ENCODE assay signal across 8 mouse cellular contexts in the genomic region with DNA sequence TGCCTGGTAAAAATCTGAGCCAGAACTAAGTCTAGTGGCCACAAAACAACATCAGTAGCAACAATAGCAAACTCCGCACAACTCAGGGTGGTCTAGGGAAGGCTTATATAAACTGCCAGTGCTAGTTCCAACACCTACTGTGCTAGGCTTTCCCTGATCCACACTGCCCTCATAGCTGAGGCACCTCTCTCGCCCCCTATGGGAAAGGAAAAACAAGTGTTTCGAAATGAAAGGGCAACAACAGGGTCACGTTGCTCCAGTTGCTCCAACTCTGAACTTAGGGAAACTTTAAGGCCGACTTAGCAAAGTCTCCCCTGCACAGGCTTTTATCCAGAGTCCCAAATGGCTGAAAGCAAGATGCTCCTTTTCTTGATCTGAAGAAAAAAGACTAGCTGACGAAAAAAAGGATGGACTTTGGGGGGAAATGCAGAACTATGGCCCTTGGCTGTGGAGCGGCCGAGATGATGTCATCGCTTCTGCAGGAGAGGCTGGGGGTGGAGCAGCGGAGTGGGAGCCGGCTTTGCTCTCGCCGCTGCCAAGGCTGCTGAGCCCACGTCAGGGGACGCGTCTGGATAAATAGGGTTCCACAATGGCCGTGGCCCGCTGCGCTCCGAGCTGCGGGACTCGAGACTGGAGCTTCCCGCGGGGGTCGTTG. TPM values are rescaled to one million over a fixed set of nuclear protein-coding genes. Genes with fewer than 3 reads are reported as not detected.
DNase-seq lines count a peak whose midpoint lies in the region; ATAC-seq and TF ChIP-seq lines count a peak whose summit lies in the region.

A gene (plus strand): TSS at position 532 of the 655 bp plus-strand sequence.

- H3K4me3 ChIP-seq in kidney, adult 2 months (ENCODE audit: insufficient read depth, low read depth, low read length): peak within 1 kb of the TSS; percentile 20
- peak within 1 kb of the TSS; percentile 41 for H3K4me3 ChIP-seq in hindbrain, embryonic 14.5 days (replicated peaks; ENCODE audit: low read length)
- peak within 1 kb of the TSS; percentile 51; the same call in 1 of the 2 replicates for H3K4me3 ChIP-seq in liver, adult 2 months (ENCODE audit: insufficient read depth, low read depth, low read length)
- peak within 1 kb of the TSS; percentile 48 for H3K4me3 ChIP-seq in midbrain, embryonic 15.5 days
- peak within 1 kb of the TSS; percentile 44 for H3K4me3 ChIP-seq in stomach, postnatal 0 days (ENCODE audit: low read depth, low read length)

- no peaks in the 10 kb centered on the region for H3K4me1 ChIP-seq in kidney, adult 2 months (ENCODE audit: control insufficient read depth, insufficient read depth, low read length)
- H3K4me1 ChIP-seq in hindbrain, embryonic 14.5 days (replicated peaks; ENCODE audit: control insufficient read depth, insufficient read depth, low read length): peaks cover 9% of the 10 kb centered on the region; the same call in 1 of the 2 replicates
- H3K4me1 ChIP-seq in liver, adult 2 months (ENCODE audit: control insufficient read depth, insufficient read depth, low read length): peaks cover 6% of the 10 kb centered on the region; the same call in 1 of the 2 replicates
- peaks cover 20% of the 10 kb centered on the region; the same call in 1 of the 2 replicates for H3K4me1 ChIP-seq in midbrain, embryonic 15.5 days
- H3K4me1 ChIP-seq in stomach, postnatal 0 days (replicated peaks; ENCODE audit: control insufficient read depth, insufficient read depth): peaks cover 3% of the 10 kb centered on the region; the same call in 1 of the 2 replicates

- peak within 1 kb of the TSS; percentile 48 for H3K9ac ChIP-seq in hindbrain, embryonic 14.5 days
- peak within 1 kb of the TSS; percentile 32; the same call in 1 of the 2 replicates for H3K9ac ChIP-seq in liver, adult 2 months (ENCODE audit: low read depth, low read length)
- peak within 1 kb of the TSS; percentile 47 for H3K9ac ChIP-seq in midbrain, embryonic 15.5 days
- H3K9ac ChIP-seq in stomach, postnatal 0 days (ENCODE audit: low read length): peak within 1 kb of the TSS; percentile 43; the same call in 1 of the 2 replicates

- ATAC-seq in hindbrain, embryonic 14.5 days (ENCODE audit: low FRiP score): peak; percentile 61
- ATAC-seq in midbrain, embryonic 15.5 days (replicated peaks): peak; percentile 68
- ATAC-seq in stomach, postnatal 0 days (ENCODE audit: low FRiP score, low TSS enrichment): peak; percentile 71; the same call in 1 of the 2 replicates

- WGBS in kidney, adult 2 months: 5% methylated on average over 25 of the region's 25 CpGs
- 2% methylated on average over 25 of the region's 25 CpGs for WGBS in hindbrain, embryonic 14.5 days
- WGBS in liver, adult 2 months: 3% methylated on average over 25 of the region's 25 CpGs
- 2% methylated on average over 25 of the region's 25 CpGs for WGBS in midbrain, embryonic 15.5 days
- WGBS in stomach, postnatal 0 days: 5% methylated on average over 25 of the region's 25 CpGs

- no peak within 1 kb of the TSS for H3K27ac ChIP-seq in kidney, adult 2 months (ENCODE audit: insufficient read depth, low read depth, low read length)
- H3K27ac ChIP-seq in hindbrain, embryonic 14.5 days: no peak within 1 kb of the TSS
- no peak within 1 kb of the TSS for H3K27ac ChIP-seq in liver, adult 2 months (replicated peaks; ENCODE audit: insufficient read depth, low read depth, low read length)
- H3K27ac ChIP-seq in midbrain, embryonic 15.5 days: no peak within 1 kb of the TSS
- no peak within 1 kb of the TSS for H3K27ac ChIP-seq in stomach, postnatal 0 days (replicated peaks)

- H3K9me3 ChIP-seq in hindbrain, embryonic 14.5 days (ENCODE audit: control insufficient read depth, low read length): no peaks in the 10 kb centered on the region
- H3K9me3 ChIP-seq in midbrain, embryonic 15.5 days: no peaks in the 10 kb centered on the region
- H3K9me3 ChIP-seq in stomach, postnatal 0 days (ENCODE audit: control insufficient read depth, low read length): no peaks in the 10 kb centered on the region

- H3K36me3 ChIP-seq in kidney, adult 2 months (ENCODE audit: control insufficient read depth, insufficient read depth, low read length): no peaks in the 10 kb centered on the region
- no peaks in the 10 kb centered on the region for H3K36me3 ChIP-seq in hindbrain, embryonic 14.5 days (replicated peaks; ENCODE audit: control insufficient read depth, insufficient read depth)
- H3K36me3 ChIP-seq in liver, adult 2 months (ENCODE audit: control insufficient read depth, insufficient read depth, low read length): no peaks in the 10 kb centered on the region
- no peaks in the 10 kb centered on the region for H3K36me3 ChIP-seq in midbrain, embryonic 15.5 days (replicated peaks)
- no peaks in the 10 kb centered on the region for H3K36me3 ChIP-seq in stomach, postnatal 0 days (ENCODE audit: control insufficient read depth, insufficient read depth, low read length)

- peak; percentile 3 for DNase-seq in kidney, adult 2 months
- DNase-seq in kidney, adult 11 months: no peak
- DNase-seq in cerebellum, adult 9-10 months: peak; percentile 44
- peak; percentile 10 to 42 for DNase-seq in gastrocnemius, adult 8-10 months (ENCODE audit: low spot score in 2 of 2)
- peak; percentile 63 for DNase-seq in hindbrain, embryonic 14.5 days (ENCODE audit: low spot score)
- DNase-seq in liver, adult 2 months (ENCODE audit: extremely low read depth, low read depth, low spot score): peak; percentile 47
- DNase-seq in stomach, postnatal 0 days (ENCODE audit: low spot score): peak; percentile 41

- TF ChIP-seq CTCF in kidney, adult 2 months (conservative IDR thresholded peaks at IDR 0.05; ENCODE audit: insufficient read depth, insufficient read length, low read depth, low read length): peak; percentile 36; the same call in 1 of the 2 replicates
- TF ChIP-seq CTCF in liver, adult 2 months (IDR thresholded peaks at IDR 0.05; ENCODE audit: low read depth, low read length): peak; percentile 24; the same call in 1 of the 2 replicates
- TF ChIP-seq CTCF in stomach, postnatal 0 days (IDR thresholded peaks at IDR 0.05; ENCODE audit: low read depth): peak; percentile 59

- no peaks in the 10 kb centered on the region for H3K27me3 ChIP-seq in kidney, adult 2 months (replicated peaks; ENCODE audit: control insufficient read depth, insufficient read depth, low read length)
- H3K27me3 ChIP-seq in hindbrain, embryonic 14.5 days (ENCODE audit: control insufficient read depth, insufficient read depth, low read length): peaks cover 14% of the 10 kb centered on the region
- H3K27me3 ChIP-seq in liver, adult 2 months (ENCODE audit: control insufficient read depth, insufficient read depth, low read length): peaks cover 5% of the 10 kb centered on the region
- H3K27me3 ChIP-seq in midbrain, embryonic 15.5 days (replicated peaks): 0 out of 2 replicates have a peak, but pooled peaks cover 3% of the 10 kb centered on the region
- no peaks in the 10 kb centered on the region for H3K27me3 ChIP-seq in stomach, postnatal 0 days (ENCODE audit: control insufficient read depth, insufficient read depth, low read length)

- H3K79me2 ChIP-seq in liver, adult 2 months (ENCODE audit: control insufficient read depth, insufficient read depth, low read length): no peaks in the 10 kb centered on the region

- TF ChIP-seq EP300 in stomach, postnatal 0 days (optimal IDR thresholded peaks at IDR 0.05): no peak

- H3K4me2 ChIP-seq in hindbrain, embryonic 14.5 days (replicated peaks): peak within 1 kb of the TSS; percentile 83
- peak within 1 kb of the TSS; percentile 72 for H3K4me2 ChIP-seq in midbrain, embryonic 15.5 days
- peak within 1 kb of the TSS; percentile 67 for H3K4me2 ChIP-seq in stomach, postnatal 0 days (replicated peaks; ENCODE audit: low read depth)

- no peak for TF ChIP-seq POLR2A in kidney, adult 2 months (IDR thresholded peaks at IDR 0.05; ENCODE audit: low read depth, low read length)
- no peak for TF ChIP-seq POLR2A in liver, adult 2 months (IDR thresholded peaks at IDR 0.05; ENCODE audit: extremely low read depth, insufficient read depth, low read length)

RNA-seq across cellular contexts. Expression of the gene that starts here (rescaled TPM):
- 2.5 and 6.5 TPM in 2 replicates for polyA plus RNA-seq in kidney, adult 2 months (2012; rRNA removed)
- 1 to 10 TPM in 3 of 4 experiments, under 1 TPM in 1; 0.63 to 2.2 (median 2.1) TPM for total RNA-seq in gastrocnemius, adult 8-10 months (2022)
- polyA plus RNA-seq in hindbrain, embryonic 14.5 days (2014; fragmentation: Nextera tagmentation; extraction: Ambion mirVana): 4.4 TPM in 2 replicates
- total RNA-seq in liver, adult 2 months (2014; rRNA removed): 0.09 and 0.20 TPM in 2 replicates
- 0.02 TPM in 1 of 2 replicates, not detected in the other for polyA plus RNA-seq in liver, adult 2 months (2012; rRNA removed)
- 3.3 and 3.7 TPM in 2 replicates for polyA plus RNA-seq in midbrain, embryonic 15.5 days (2015; fragmentation: Nextera tagmentation; extraction: Ambion mirVana)
- polyA plus RNA-seq in stomach, postnatal 0 days (2015; fragmentation: Nextera tagmentation; extraction: Ambion mirVana): 6.8 and 8.4 TPM in 2 replicates

Comparison
In these comparisons a context has a peak if more than half of its experiments do, and no peak if none do; other contexts are left out.
1. Peak in DNase-seq, H3K4me3 ChIP-seq and H3K9ac ChIP-seq in liver, adult 2 months; RNA of the gene not detected or under 1 TPM.